Mouse (Mus musculus) heart, embryonic 10.5 days (tissue): ENCODE measurements at regions not wholly inside any gene's neighbourhood (a gene's known extent, or its start where the extent isn't known, plus 50 kb on each side); places are given as distances from the start of the nearest gene placed in this dataset.

Experiments used
- DNase-seq: peaks from one replicate; pipeline ENCODE4 v3.0.0-alpha.2; 2017; ENCODE audit warnings: low spot score
- H3K27ac ChIP-seq: fragments of 300-500 bp; sonication (generic); 2 replicates; pipeline ENCODE4 v1.5.1; 2016; ENCODE audit warnings: mild to moderate bottlenecking
- H3K27me3 ChIP-seq: fragments of 300-500 bp; sonication (generic); 2 replicates; pipeline ENCODE4 v1.6.1; 2016; ENCODE audit warnings: mild to moderate bottlenecking; ENCODE audit not compliant: poor library complexity, insufficient read depth, severe bottlenecking
- H3K36me3 ChIP-seq: fragments of 300-500 bp; sonication (generic); 2 replicates; pipeline ENCODE4 v1.6.1; 2016; ENCODE audit warnings: mild to moderate bottlenecking, moderate library complexity
- H3K4me1 ChIP-seq: fragments of 300-500 bp; sonication (generic); 2 replicates; pipeline ENCODE4 v1.6.1; 2016; ENCODE audit warnings: mild to moderate bottlenecking
- H3K4me3 ChIP-seq: fragments of 300-500 bp; sonication (generic); 2 replicates; pipeline ENCODE4 v1.5.1; 2016; ENCODE audit warnings: mild to moderate bottlenecking, moderate library complexity
- H3K9me3 ChIP-seq: fragments of 300-500 bp; sonication (generic); 2 replicates; pipeline ENCODE4 v1.6.1; 2016; ENCODE audit warnings: mild to moderate bottlenecking, moderate library complexity
- whole genome bisulfite sequencing: fragments of 180-500 bp; shearing (Covaris S2); methylation state at CpG from one replicate; pipeline ENCODE4 v1.1.7; 2016; 5-methylcytosine and 5-hydroxymethylcytosine counted together

GRCm38 (mm10) chr6:36645415-36645814 lies 164.6 kb downstream of the Ptn start:
- Histone ChIP-seq H3K9me3 (no peaks in the 10 kb centered on the region), H3K4me3 (no peak overlapping the region), H3K4me1 (no peaks in the 10 kb centered on the region), H3K36me3 (no peaks in the 10 kb centered on the region), H3K27me3 (no peaks in the 10 kb centered on the region), H3K27ac (no peak overlapping the region)
- no peak for DNase-seq
- whole genome bisulfite sequencing, result 82% methylated on average over 2 of the region's 2 CpGs

- H3K9me3 ChIP-seq, result no peaks in the 10 kb centered on the region
- H3K4me1 ChIP-seq, result no peaks in the 10 kb centered on the region
- no peak overlapping the region for H3K27ac ChIP-seq
- no peaks in the 10 kb centered on the region for H3K27me3 ChIP-seq
- no peak for DNase-seq
- H3K36me3 ChIP-seq, result no peaks in the 10 kb centered on the region
- WGBS, result 56% methylated on average over 7 of the region's 7 CpGs
- H3K4me3 ChIP-seq, result no peak overlapping the region
Measured at GRCm38 (mm10) chr6:36644880-36645279, 165.1 kb downstream of the Ptn start.

GRCm38 (mm10) chr6:36637031-36637430 lies 173.0 kb downstream of the Ptn start:
- H3K36me3 ChIP-seq, result no peaks in the 10 kb centered on the region
- H3K4me1 ChIP-seq, result no peaks in the 10 kb centered on the region
- no peak overlapping the region for H3K4me3 ChIP-seq
- H3K9me3 ChIP-seq, result no peaks in the 10 kb centered on the region
- H3K27me3 ChIP-seq, result no peaks in the 10 kb centered on the region
- WGBS, result 77% methylated on average over 2 of the region's 2 CpGs
- no peak overlapping the region for H3K27ac ChIP-seq
- no peak for DNase-seq

GRCm38 (mm10) chr6:36627648-36628047 lies 182.4 kb downstream of the Ptn start:
- H3K9me3 ChIP-seq, result no peaks in the 10 kb centered on the region
- DNase-seq, result no peak
- WGBS, result 74% methylated on average over 2 of the region's 2 CpGs

GRCm38 (mm10) chr6:36608281-36608970 lies 201.6 kb downstream of the Ptn start:
- Histone ChIP-seq H3K4me3 (no peak overlapping the region), H3K9me3 (no peaks in the 10 kb centered on the region), H3K36me3 (no peaks in the 10 kb centered on the region), H3K4me1 (0 out of 2 replicates have a peak, but pooled peaks cover 8% of the 10 kb centered on the region), H3K27ac (peak overlapping the region; percentile 52), H3K27me3 (no peaks in the 10 kb centered on the region)
- no peak for DNase-seq
- WGBS, result 60% methylated on average over 10 of the region's 10 CpGs

More at GRCm38 (mm10) chr6:36627648-36628047, 182.4 kb downstream of the Ptn start:
- no peaks in the 10 kb centered on the region for H3K4me1 ChIP-seq
- no peak overlapping the region for H3K27ac ChIP-seq
- no peak overlapping the region for H3K4me3 ChIP-seq
- no peaks in the 10 kb centered on the region for H3K36me3 ChIP-seq
- H3K27me3 ChIP-seq, result no peaks in the 10 kb centered on the region

- no peak overlapping the region for H3K4me3 ChIP-seq
- 69% methylated on average over 4 of the region's 4 CpGs for WGBS
- no peaks in the 10 kb centered on the region for H3K9me3 ChIP-seq
- no peaks in the 10 kb centered on the region for H3K36me3 ChIP-seq
- H3K27me3 ChIP-seq, result no peaks in the 10 kb centered on the region
- 0 out of 2 replicates have a peak, but pooled peaks cover 8% of the 10 kb centered on the region for H3K4me1 ChIP-seq
- no peak overlapping the region for H3K27ac ChIP-seq
- DNase-seq, result no peak
Measured at GRCm38 (mm10) chr6:36605578-36606205, 204.3 kb downstream of the Ptn start.

GRCm38 (mm10) chr6:36604802-36605201 lies 205.2 kb downstream of the Ptn start:
- no peak for DNase-seq
- Histone ChIP-seq H3K27me3 (no peaks in the 10 kb centered on the region), H3K9me3 (no peaks in the 10 kb centered on the region), H3K27ac (no peak overlapping the region), H3K4me3 (no peak overlapping the region), H3K4me1 (0 out of 2 replicates have a peak, but pooled peaks cover 8% of the 10 kb centered on the region), H3K36me3 (no peaks in the 10 kb centered on the region)
- 79% methylated on average over 3 of the region's 3 CpGs for WGBS

GRCm38 (mm10) chr6:36596574-36596973 lies 208.7 kb downstream of the Chrm2 start:
- no peaks in the 10 kb centered on the region for H3K4me1 ChIP-seq
- no peaks in the 10 kb centered on the region for H3K36me3 ChIP-seq
- DNase-seq, result no peak
- H3K27ac ChIP-seq, result no peak overlapping the region
- 65% methylated on average over 3 of the region's 3 CpGs for WGBS
- H3K9me3 ChIP-seq, result no peaks in the 10 kb centered on the region
- H3K4me3 ChIP-seq, result no peak overlapping the region
- H3K27me3 ChIP-seq, result no peaks in the 10 kb centered on the region

GRCm38 (mm10) chr6:36590881-36591630 lies 203.2 kb downstream of the Chrm2 start:
- H3K4me3 ChIP-seq, result no peak overlapping the region
- no peaks in the 10 kb centered on the region for H3K27me3 ChIP-seq
- WGBS, result 89% methylated on average over 16 of the region's 16 CpGs
- no peaks in the 10 kb centered on the region for H3K9me3 ChIP-seq
- H3K27ac ChIP-seq, result no peak overlapping the region
- no peak for DNase-seq
- H3K36me3 ChIP-seq, result no peaks in the 10 kb centered on the region
- no peaks in the 10 kb centered on the region for H3K4me1 ChIP-seq

- no peak for DNase-seq
- H3K4me3 ChIP-seq, result no peak overlapping the region
- 84% methylated on average over 3 of the region's 3 CpGs for WGBS
- no peak overlapping the region for H3K27ac ChIP-seq
- H3K9me3 ChIP-seq, result no peaks in the 10 kb centered on the region
- no peaks in the 10 kb centered on the region for H3K4me1 ChIP-seq
- no peaks in the 10 kb centered on the region for H3K36me3 ChIP-seq
- H3K27me3 ChIP-seq, result no peaks in the 10 kb centered on the region
Measured at GRCm38 (mm10) chr6:36581043-36581442, 193.2 kb downstream of the Chrm2 start.
